Mouse (Mus musculus): ENCODE results near the gene Aadacl2. TPM values are rescaled to one million over a fixed set of nuclear protein-coding genes. Genes with fewer than 3 reads are reported as not detected.

Gene Aadacl2
- polyA plus RNA-seq, 1 experiment from 2014 or later = not detected

Other genes starting within 250 kb of the Aadacl2 start
- gene Gm8298, start 145.7 kb upstream of the Aadacl2 start, polyA plus RNA-seq (2015; fragmentation: Nextera tagmentation; extraction: Ambion mirVana) = not detected in 2 replicates
- not detected in 2 replicates for gene C130079G13Rik, start 81.5 kb upstream of the Aadacl2 start, polyA plus RNA-seq (2015; fragmentation: Nextera tagmentation; extraction: Ambion mirVana)
- gene Aadac, start 19.0 kb downstream of the Aadacl2 start, polyA plus RNA-seq (2015; fragmentation: Nextera tagmentation; extraction: Ambion mirVana) = 152 and 158 TPM in 2 replicates
- gene Sucnr1, start 75.1 kb downstream of the Aadacl2 start, polyA plus RNA-seq (2015; fragmentation: Nextera tagmentation; extraction: Ambion mirVana) = 0.58 and 0.64 TPM in 2 replicates

Data from intestine, embryonic 15.5 days (tissue).